Mouse (Mus musculus): ENCODE measurements around the gene 1700025G04Rik.

DNA sequence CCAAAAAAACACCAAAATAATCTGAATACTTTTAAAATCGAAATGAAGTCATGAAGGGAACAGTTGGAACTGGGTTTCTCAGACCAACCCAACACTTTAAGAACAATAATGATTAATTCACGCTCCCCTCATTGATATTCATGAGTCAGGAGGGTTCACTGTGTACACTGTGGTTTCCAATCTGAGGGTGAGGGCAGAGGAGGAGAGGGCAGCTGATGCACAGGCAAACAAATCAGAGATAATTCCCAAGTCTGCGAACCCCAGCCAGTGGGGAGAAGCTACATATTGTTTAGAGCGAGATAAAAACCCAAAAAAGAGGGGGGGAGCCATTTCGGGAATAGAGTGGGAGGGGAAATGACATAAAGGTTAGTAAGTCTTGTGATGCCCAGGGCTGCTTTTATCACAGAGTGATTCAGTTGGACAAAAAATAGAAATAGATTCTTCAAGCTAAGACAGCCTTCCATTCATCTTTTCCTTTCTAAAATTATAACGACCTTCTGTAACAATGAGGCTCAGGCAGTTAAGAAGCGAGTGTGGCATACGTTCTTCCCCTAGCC, 146.2 kb downstream of the 1700025G04Rik start:
- TF ChIP-seq EP300 (IDR thresholded peaks at IDR 0.05), result no peak
- no peak for TF ChIP-seq CTCF (IDR thresholded peaks at IDR 0.05)

All from lung, postnatal 0 days (tissue).